Mouse (Mus musculus) Patski (cell line): ENCODE results near the gene Phf11d. TPM values are rescaled to one million over a fixed set of nuclear protein-coding genes. Genes with fewer than 3 reads are reported as not detected.
"Not testable (repeated sequence)": the region's sequence is repeated elsewhere in the genome, so short reads cannot be mapped to it uniquely, and the experiment has no call there.

Experiments
- ATAC-seq: fragments of 100-300 bp; one replicate; pipeline ENCODE4 v1.8.0; 2021
- CTCF ChIA-PET: fragments of 350-600 bp; sonication (Branson Sonifier 250); formaldehyde crosslinking; loops from one replicate; lab custom pipeline; 2022; ENCODE audit warnings: inconsistent platforms; lab: Charles Lee
- POLR2A ChIA-PET: fragments of 350-600 bp; sonication (Branson Sonifier 250); formaldehyde crosslinking; loops from one replicate; lab custom pipeline; 2022; ENCODE audit warnings: antibody characterized with exemption, inconsistent platforms; lab: Charles Lee
- DNase-seq: peaks from one replicate; pipeline ENCODE4 v3.0.0-alpha.2; 2011; ENCODE audit warnings: low read depth, low spot score
- H3K27me3 ChIP-seq: fragments of 371-371 bp; one replicate; pipeline ENCODE4 v1.5.1; 2021
- CTCF ChIP-seq: fragments of 100-300 bp; IDR thresholded peaks from one replicate; pipeline ENCODE4 v1.5.1; 2021
- in situ Hi-C: fragments of 300-500 bp; cut with MboI; formaldehyde crosslinking; loops from 3 replicates; pipeline ENCODE4 v1.11.1; 2018; ENCODE audit warnings: low pct_unique_long_range_greater_than_20kb, mixed read lengths
- polyA plus RNA-seq: library from polyadenylated mRNA; unstranded; gene quantifications from one replicate; pipeline ENCODE4 v1.2.3, GENCODE M21; 2021

Phf11d gene
- polyA plus RNA-seq, 1 experiment from 2014 or later, result 3.6 TPM

GRCm38 (mm10) chr14:59330499-59330898 is 34.8 kb downstream of the Phf11d start:
- H3K27me3 ChIP-seq, ATAC-seq, CTCF ChIA-PET, POLR2A ChIA-PET, in situ Hi-C loops, DNase-seq: not testable (repeated sequence)
- peak; percentile 28 for TF ChIP-seq CTCF

DNA sequence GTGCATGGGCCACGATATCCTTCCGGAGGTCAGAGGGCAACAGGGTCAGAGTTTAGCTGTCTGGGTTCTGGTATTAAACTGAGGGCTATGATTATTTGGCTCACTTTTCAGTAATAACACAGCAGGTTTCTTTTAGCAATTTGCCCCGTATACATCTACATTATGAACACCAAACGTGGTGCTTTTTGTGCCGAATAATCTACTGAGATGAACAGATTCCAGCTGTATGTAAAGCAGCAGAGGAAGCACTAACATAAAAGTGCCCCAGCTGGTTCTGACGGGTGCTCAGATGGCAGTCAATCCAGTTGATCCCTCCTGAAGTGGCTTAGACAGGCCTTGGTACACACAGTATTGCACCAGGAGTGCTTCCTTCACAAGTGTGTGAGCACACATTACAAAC is 45.3 kb downstream of the Phf11d start:
- H3K27me3 ChIP-seq, CTCF ChIA-PET, DNase-seq, POLR2A ChIA-PET, ATAC-seq: not testable (repeated sequence)
- in situ Hi-C loops, result loop anchor here (5.0 kb wide), 1 partner anchor 88 kb away; no protein-coding TSS in a partner anchor

DNA sequence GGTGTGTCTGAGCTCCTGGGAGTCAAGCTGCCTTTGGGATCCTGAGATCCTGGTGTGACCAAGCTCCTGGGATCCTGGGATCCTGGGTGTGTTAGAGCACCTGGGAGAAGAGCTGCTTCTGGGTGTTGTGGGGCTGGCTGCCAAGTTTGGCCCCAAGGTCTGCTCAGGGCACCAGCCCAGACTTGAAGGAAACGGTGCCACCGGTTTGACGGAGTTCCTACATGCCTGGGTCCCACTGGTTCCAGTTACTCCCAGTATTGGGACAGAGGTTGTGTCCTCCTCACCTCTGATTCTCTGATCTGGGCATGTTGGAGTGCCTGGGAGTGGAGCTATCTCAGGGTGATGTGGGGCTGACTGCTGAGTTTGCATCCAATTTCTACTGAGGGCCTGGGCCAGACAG is 46.2 kb downstream of the Phf11d start:
- DNase-seq, ATAC-seq, CTCF ChIA-PET, POLR2A ChIA-PET, H3K27me3 ChIP-seq, in situ Hi-C loops: not testable (repeated sequence)

Other genes with a start within 250 kb of the Phf11d start
- gene 1700129C05Rik, start 222.6 kb downstream of the Phf11d start, polyA plus RNA-seq, result not detected
- not detected for gene Gm5142, start 186.7 kb downstream of the Phf11d start, polyA plus RNA-seq
- 29.5 TPM for gene Rcbtb1, start 164.3 kb downstream of the Phf11d start, polyA plus RNA-seq
- 0.17 TPM for gene Gm6904, start 105.3 kb downstream of the Phf11d start, polyA plus RNA-seq
- gene Phf11a, start 67.9 kb downstream of the Phf11d start, polyA plus RNA-seq, result 0.36 TPM
- gene Phf11b, start 24.1 kb downstream of the Phf11d start, polyA plus RNA-seq, result 0.59 TPM
- gene Phf11c, start 29.9 kb upstream of the Phf11d start, polyA plus RNA-seq, result 0.28 TPM
- 5.6 TPM for gene Setdb2, start 75.4 kb upstream of the Phf11d start, polyA plus RNA-seq
- 24.8 TPM for gene Cab39l, start 75.5 kb upstream of the Phf11d start, polyA plus RNA-seq
- gene Cdadc1, start 232.5 kb upstream of the Phf11d start, polyA plus RNA-seq, result 38.6 TPM